Mouse (Mus musculus): ENCODE results near the gene Igf1. TPM values are rescaled to one million over a fixed set of nuclear protein-coding genes. Genes with fewer than 3 reads are reported as not detected.

Igf1 gene
- total and polyA plus RNA-seq, 2 experiments from 2014 or later = 10.0 to 23.4 TPM

GRCm38 (mm10) chr10:87872854-87873253, 14.8 kb downstream of the Igf1 start:
- ATAC-seq (ENCODE audit: insufficient read depth, low read depth) (no peak), DNase-seq (ENCODE audit: low spot score) (no peak)
- Histone ChIP-seq H3K4me1 (ENCODE audit: control insufficient read depth, insufficient read depth) (peaks cover 9% of the 10 kb centered on the region), H3K36me3 (replicated peaks; ENCODE audit: control insufficient read depth, insufficient read depth, low read length) (peaks cover 5% of the 10 kb centered on the region; the same call in 1 of the 2 replicates), H3K27ac (ENCODE audit: low read depth) (peak overlapping the region; percentile 78), H3K4me3 (ENCODE audit: low read depth, low read length) (no peak overlapping the region), H3K27me3 (ENCODE audit: control insufficient read depth, insufficient read depth, low read length) (no peaks in the 10 kb centered on the region), H3K9ac (replicated peaks; ENCODE audit: low read depth, low read length) (no peak overlapping the region), H3K9me3 (replicated peaks; ENCODE audit: control insufficient read depth, low read length) (no peaks in the 10 kb centered on the region), H3K4me2 (ENCODE audit: low read depth, low read length) (no peak overlapping the region; the same call in 1 of the 2 replicates)
- TF ChIP-seq CTCF (IDR thresholded peaks at IDR 0.05; ENCODE audit: low read depth) (no peak), EP300 (IDR thresholded peaks at IDR 0.05; ENCODE audit: low read depth) (no peak)
- WGBS = 54% methylated on average over 5 of the region's 5 CpGs

- H3K4me2 ChIP-seq (ENCODE audit: low read depth, low read length) = no peak overlapping the region
- peaks cover 9% of the 10 kb centered on the region for H3K4me1 ChIP-seq (ENCODE audit: control insufficient read depth, insufficient read depth)
- H3K27me3 ChIP-seq (ENCODE audit: control insufficient read depth, insufficient read depth, low read length) = no peaks in the 10 kb centered on the region
- H3K9me3 ChIP-seq (replicated peaks; ENCODE audit: control insufficient read depth, low read length) = no peaks in the 10 kb centered on the region
- no peak for TF ChIP-seq CTCF (IDR thresholded peaks at IDR 0.05; ENCODE audit: low read depth)
- TF ChIP-seq EP300 (IDR thresholded peaks at IDR 0.05; ENCODE audit: low read depth) = no peak
- WGBS = 98% methylated on average over 3 of the region's 3 CpGs
- no peak overlapping the region for H3K4me3 ChIP-seq (ENCODE audit: low read depth, low read length)
- no peak overlapping the region for H3K9ac ChIP-seq (replicated peaks; ENCODE audit: low read depth, low read length)
- no peak overlapping the region for H3K27ac ChIP-seq (ENCODE audit: low read depth)
- DNase-seq (ENCODE audit: low spot score) (no peak), ATAC-seq (ENCODE audit: insufficient read depth, low read depth) (no peak)
- H3K36me3 ChIP-seq (replicated peaks; ENCODE audit: control insufficient read depth, insufficient read depth, low read length) = peaks cover 5% of the 10 kb centered on the region; the same call in 1 of the 2 replicates
Observed at GRCm38 (mm10) chr10:87873516-87873915, 15.5 kb downstream of the Igf1 start.

GRCm38 (mm10) chr10:87880071-87880785, 22.2 kb downstream of the Igf1 start:
- H3K9me3 ChIP-seq (replicated peaks; ENCODE audit: control insufficient read depth, low read length) = no peaks in the 10 kb centered on the region
- no peaks in the 10 kb centered on the region for H3K36me3 ChIP-seq (replicated peaks; ENCODE audit: control insufficient read depth, insufficient read depth, low read length)
- no peak for ATAC-seq (ENCODE audit: insufficient read depth, low read depth)
- H3K27ac ChIP-seq (ENCODE audit: low read depth) = no peak overlapping the region
- H3K4me2 ChIP-seq (ENCODE audit: low read depth, low read length) = no peak overlapping the region
- WGBS = 73% methylated on average over 7 of the region's 7 CpGs
- no peak overlapping the region for H3K9ac ChIP-seq (replicated peaks; ENCODE audit: low read depth, low read length)
- no peaks in the 10 kb centered on the region for H3K27me3 ChIP-seq (ENCODE audit: control insufficient read depth, insufficient read depth, low read length)
- no peaks in the 10 kb centered on the region for H3K4me1 ChIP-seq (ENCODE audit: control insufficient read depth, insufficient read depth)
- TF ChIP-seq EP300 (IDR thresholded peaks at IDR 0.05; ENCODE audit: low read depth) (no peak), CTCF (IDR thresholded peaks at IDR 0.05; ENCODE audit: low read depth) (no peak)
- DNase-seq (ENCODE audit: low spot score) = no peak
- H3K4me3 ChIP-seq (ENCODE audit: low read depth, low read length) = no peak overlapping the region

GRCm38 (mm10) chr10:87885326-87886040, 27.4 kb downstream of the Igf1 start:
- H3K27ac ChIP-seq (ENCODE audit: low read depth) = no peak overlapping the region
- no peak for ATAC-seq (ENCODE audit: insufficient read depth, low read depth)

GRCm38 (mm10) chr10:87889850-87890249, 31.8 kb downstream of the Igf1 start:
- no peak overlapping the region for H3K4me3 ChIP-seq (ENCODE audit: low read depth, low read length)
- no peak overlapping the region for H3K27ac ChIP-seq (ENCODE audit: low read depth)
- H3K27me3 ChIP-seq (ENCODE audit: control insufficient read depth, insufficient read depth, low read length) = no peaks in the 10 kb centered on the region
- peaks cover 5% of the 10 kb centered on the region; the same call in 1 of the 2 replicates for H3K4me1 ChIP-seq (ENCODE audit: control insufficient read depth, insufficient read depth)
- no peak for DNase-seq (ENCODE audit: low spot score)
- no peak for ATAC-seq (ENCODE audit: insufficient read depth, low read depth)
- H3K4me2 ChIP-seq (ENCODE audit: low read depth, low read length) = no peak overlapping the region
- H3K9ac ChIP-seq (replicated peaks; ENCODE audit: low read depth, low read length) = no peak overlapping the region
- H3K9me3 ChIP-seq (replicated peaks; ENCODE audit: control insufficient read depth, low read length) = no peaks in the 10 kb centered on the region
- no peaks in the 10 kb centered on the region for H3K36me3 ChIP-seq (replicated peaks; ENCODE audit: control insufficient read depth, insufficient read depth, low read length)
- TF ChIP-seq EP300 (IDR thresholded peaks at IDR 0.05; ENCODE audit: low read depth) (no peak), CTCF (IDR thresholded peaks at IDR 0.05; ENCODE audit: low read depth) (no peak)

More at GRCm38 (mm10) chr10:87885326-87886040, 27.4 kb downstream of the Igf1 start:
- H3K4me3 ChIP-seq (ENCODE audit: low read depth, low read length) = no peak overlapping the region
- no peak overlapping the region for H3K4me2 ChIP-seq (ENCODE audit: low read depth, low read length)
- DNase-seq (ENCODE audit: low spot score) = no peak
- WGBS = 77% methylated on average over 2 of the region's 2 CpGs
- H3K27me3 ChIP-seq (ENCODE audit: control insufficient read depth, insufficient read depth, low read length) = no peaks in the 10 kb centered on the region
- peaks cover 5% of the 10 kb centered on the region; the same call in 1 of the 2 replicates for H3K4me1 ChIP-seq (ENCODE audit: control insufficient read depth, insufficient read depth)
- TF ChIP-seq EP300 (IDR thresholded peaks at IDR 0.05; ENCODE audit: low read depth) (no peak), CTCF (IDR thresholded peaks at IDR 0.05; ENCODE audit: low read depth) (no peak)
- no peak overlapping the region for H3K9ac ChIP-seq (replicated peaks; ENCODE audit: low read depth, low read length)
- no peaks in the 10 kb centered on the region for H3K36me3 ChIP-seq (replicated peaks; ENCODE audit: control insufficient read depth, insufficient read depth, low read length)
- H3K9me3 ChIP-seq (replicated peaks; ENCODE audit: control insufficient read depth, low read length) = no peaks in the 10 kb centered on the region

All from heart, postnatal 0 days (tissue).